Mouse (Mus musculus) megakaryocyte, adult 5-6 weeks (primary cell): ENCODE measurements around the gene Pim3. TPM values are rescaled to one million over a fixed set of nuclear protein-coding genes. Genes with fewer than 3 reads are reported as not detected.
A peak's percentile ranks its signal among the peaks of the same experiment; 100 is the strongest.
"Not testable (repeated sequence)": the region's sequence is repeated elsewhere in the genome, so short reads cannot be mapped to it uniquely, and the experiment has no call there.

ENCODE experiments used
- ATAC-seq: 2 replicates; pipeline ENCODE4 v1.8.0; 2016; ENCODE audit warnings: mild to moderate bottlenecking, inconsistent platforms; ENCODE audit not compliant: poor library complexity, severe bottlenecking
- total RNA-seq, 2 experiments: library from RNA; stranded (forward) in 1 of 2; stranded (reverse) in 1 of 2; fragments of 153-499, 151-499 nt in 1 of 2; fragments of 221-1000, 200-1000 nt in 1 of 2; gene quantifications; 2 replicates each; pipeline versions ENCODE4 v1.2.3 to v1.2.4; 2015 to 2017

Gene Pim3
- 6.9 and 12.5 TPM in 2 replicates for total RNA-seq (2015)
- 3.3 and 4.7 TPM in 2 replicates for total RNA-seq (2017)

GRCm38 (mm10) chr15:88861772-88862622, at the start of gene Pim3:
Gene Pim3, plus strand, starts transcription at chr15:88862186.
- peak; percentile 84 for ATAC-seq

GRCm38 (mm10) chr15:88813262-88813661, 48.7 kb upstream of the Pim3 start:
- ATAC-seq, result no peak

- not testable (repeated sequence) for ATAC-seq
Observed at GRCm38 (mm10) chr15:88813873-88814272, 48.1 kb upstream of the Pim3 start.

- ATAC-seq, result no peak
Observed at GRCm38 (mm10) chr15:88814411-88815047, 47.5 kb upstream of the Pim3 start.

GRCm38 (mm10) chr15:88815196-88815700, 46.7 kb upstream of the Pim3 start:
- no peak for ATAC-seq

- ATAC-seq, result peak; percentile 95
Observed at GRCm38 (mm10) chr15:88819026-88819905, 42.7 kb upstream of the Pim3 start, which contains the start of the genes Alg12 and Creld2. Gene Alg12, minus strand, starts transcription at chr15:88819318. Gene Creld2, plus strand, starts transcription at chr15:88819646.

GRCm38 (mm10) chr15:88819906-88820303, 42.1 kb upstream of the Pim3 start:
- no peak for ATAC-seq

- ATAC-seq, result no peak
Observed at GRCm38 (mm10) chr15:88821403-88821802, 40.6 kb upstream of the Pim3 start.

- ATAC-seq, result no peak
Observed at GRCm38 (mm10) chr15:88822513-88822912, 39.5 kb upstream of the Pim3 start.

GRCm38 (mm10) chr15:88823376-88823775, 38.6 kb upstream of the Pim3 start:
- ATAC-seq, result no peak

GRCm38 (mm10) chr15:88827466-88827865, 34.5 kb upstream of the Pim3 start:
- no peak for ATAC-seq

GRCm38 (mm10) chr15:88827991-88828799, 33.8 kb upstream of the Pim3 start:
- ATAC-seq, result peak; percentile 82

- ATAC-seq, result peak; percentile 97
Observed at GRCm38 (mm10) chr15:88828800-88829705, 32.9 kb upstream of the Pim3 start.

GRCm38 (mm10) chr15:88829791-88830440, 32.1 kb upstream of the Pim3 start:
- no peak for ATAC-seq

- no peak for ATAC-seq
Observed at GRCm38 (mm10) chr15:88830696-88831095, 31.3 kb upstream of the Pim3 start.

GRCm38 (mm10) chr15:88831482-88831881, 30.5 kb upstream of the Pim3 start:
- no peak for ATAC-seq

- ATAC-seq, result no peak
Observed at GRCm38 (mm10) chr15:88832536-88832935, 29.4 kb upstream of the Pim3 start.

- no peak for ATAC-seq
Observed at GRCm38 (mm10) chr15:88836031-88836430, 26.0 kb upstream of the Pim3 start.
